Mouse (Mus musculus): ENCODE data around the gene Vsig10. TPM values are rescaled to one million over a fixed set of nuclear protein-coding genes. Genes with fewer than 3 reads are reported as not detected.

The Vsig10 gene
- polyA plus RNA-seq, 1 experiment from 2014 or later: 1.4 TPM

- Histone ChIP-seq H3K36me3 (ENCODE audit: control insufficient read depth, insufficient read depth, low read length) (no peaks in the 10 kb centered on the region), H3K4me3 (ENCODE audit: low read depth, low read length) (no peak overlapping the region), H3K27ac (ENCODE audit: low read depth, low read length) (no peak overlapping the region), H3K9me3 (ENCODE audit: control insufficient read depth, low read length) (no peaks in the 10 kb centered on the region), H3K9ac (ENCODE audit: low read length) (no peak overlapping the region), H3K4me1 (ENCODE audit: control insufficient read depth, insufficient read depth, low read length) (no peaks in the 10 kb centered on the region), H3K4me2 (ENCODE audit: low read depth) (0 out of 2 replicates have a peak overlapping the region, but pooled peaks have one; percentile 13), H3K27me3 (ENCODE audit: control insufficient read depth, insufficient read depth, low read length) (0 out of 2 replicates have a peak, but pooled peaks cover 6% of the 10 kb centered on the region)
- 22% methylated on average over 14 of the region's 14 CpGs for WGBS
- DNase-seq (ENCODE audit: low spot score) (peak; percentile 28), ATAC-seq (ENCODE audit: insufficient read depth, low FRiP score, low TSS enrichment) (no peak)
Observed at GRCm38 (mm10) chr5:117313420-117313819, 5.5 kb upstream of the Vsig10 start.

GRCm38 (mm10) chr5:117313909-117314308 lies 5.0 kb upstream of the Vsig10 start:
- Histone ChIP-seq H3K27me3 (ENCODE audit: control insufficient read depth, insufficient read depth, low read length) (0 out of 2 replicates have a peak, but pooled peaks cover 6% of the 10 kb centered on the region), H3K4me1 (ENCODE audit: control insufficient read depth, insufficient read depth, low read length) (no peaks in the 10 kb centered on the region), H3K27ac (ENCODE audit: low read depth, low read length) (no peak overlapping the region), H3K4me2 (ENCODE audit: low read depth) (0 out of 2 replicates have a peak overlapping the region, but pooled peaks have one; percentile 13), H3K36me3 (ENCODE audit: control insufficient read depth, insufficient read depth, low read length) (no peaks in the 10 kb centered on the region), H3K9me3 (ENCODE audit: control insufficient read depth, low read length) (no peaks in the 10 kb centered on the region), H3K9ac (ENCODE audit: low read length) (no peak overlapping the region), H3K4me3 (ENCODE audit: low read depth, low read length) (no peak overlapping the region)
- DNase-seq (ENCODE audit: low spot score): no peak
- WGBS: 52% methylated on average over 10 of the region's 10 CpGs
- no peak for ATAC-seq (ENCODE audit: insufficient read depth, low FRiP score, low TSS enrichment)

GRCm38 (mm10) chr5:117314587-117315428 lies 4.1 kb upstream of the Vsig10 start:
- H3K36me3 ChIP-seq (ENCODE audit: control insufficient read depth, insufficient read depth, low read length): no peaks in the 10 kb centered on the region
- peaks cover 3% of the 10 kb centered on the region; the same call in 1 of the 2 replicates for H3K4me1 ChIP-seq (ENCODE audit: control insufficient read depth, insufficient read depth, low read length)
- 21% methylated on average over 9 of the region's 9 CpGs for WGBS
- DNase-seq (ENCODE audit: low spot score) (no peak), ATAC-seq (ENCODE audit: insufficient read depth, low FRiP score, low TSS enrichment) (no peak)
- H3K4me3 ChIP-seq (ENCODE audit: low read depth, low read length): no peak overlapping the region
- no peak overlapping the region for H3K4me2 ChIP-seq (ENCODE audit: low read depth)
- H3K9me3 ChIP-seq (ENCODE audit: control insufficient read depth, low read length): no peaks in the 10 kb centered on the region
- peak overlapping the region; percentile 11; the same call in 1 of the 2 replicates for H3K9ac ChIP-seq (ENCODE audit: low read length)
- peaks cover 8% of the 10 kb centered on the region; the same call in 1 of the 2 replicates for H3K27me3 ChIP-seq (ENCODE audit: control insufficient read depth, insufficient read depth, low read length)
- no peak overlapping the region for H3K27ac ChIP-seq (ENCODE audit: low read depth, low read length)

GRCm38 (mm10) chr5:117323751-117324150 lies 4.9 kb downstream of the Vsig10 start:
- H3K27me3 ChIP-seq (ENCODE audit: control insufficient read depth, insufficient read depth, low read length): peaks cover 7% of the 10 kb centered on the region
- H3K4me2 ChIP-seq (ENCODE audit: low read depth): no peak overlapping the region
- no peak overlapping the region for H3K27ac ChIP-seq (ENCODE audit: low read depth, low read length)
- WGBS: 86% methylated on average over 9 of the region's 9 CpGs
- H3K36me3 ChIP-seq (ENCODE audit: control insufficient read depth, insufficient read depth, low read length): no peaks in the 10 kb centered on the region
- no peak overlapping the region for H3K4me3 ChIP-seq (ENCODE audit: low read depth, low read length)
- peaks cover 5% of the 10 kb centered on the region; the same call in 1 of the 2 replicates for H3K4me1 ChIP-seq (ENCODE audit: control insufficient read depth, insufficient read depth, low read length)
- no peak for ATAC-seq (ENCODE audit: insufficient read depth, low FRiP score, low TSS enrichment)
- no peaks in the 10 kb centered on the region for H3K9me3 ChIP-seq (ENCODE audit: control insufficient read depth, low read length)
- no peak for DNase-seq (ENCODE audit: low spot score)
- no peak overlapping the region for H3K9ac ChIP-seq (ENCODE audit: low read length)

- DNase-seq (ENCODE audit: low spot score) (no peak), ATAC-seq (ENCODE audit: insufficient read depth, low FRiP score, low TSS enrichment) (no peak)
- Histone ChIP-seq H3K9me3 (ENCODE audit: control insufficient read depth, low read length) (no peaks in the 10 kb centered on the region), H3K27me3 (ENCODE audit: control insufficient read depth, insufficient read depth, low read length) (no peaks in the 10 kb centered on the region), H3K27ac (ENCODE audit: low read depth, low read length) (no peak overlapping the region), H3K9ac (ENCODE audit: low read length) (no peak overlapping the region), H3K4me1 (ENCODE audit: control insufficient read depth, insufficient read depth, low read length) (no peaks in the 10 kb centered on the region), H3K4me3 (ENCODE audit: low read depth, low read length) (no peak overlapping the region), H3K36me3 (ENCODE audit: control insufficient read depth, insufficient read depth, low read length) (no peaks in the 10 kb centered on the region), H3K4me2 (ENCODE audit: low read depth) (no peak overlapping the region)
- 78% methylated on average over 6 of the region's 6 CpGs for WGBS
Observed at GRCm38 (mm10) chr5:117326408-117326807, 7.5 kb downstream of the Vsig10 start.

GRCm38 (mm10) chr5:117330457-117330856 lies 11.6 kb downstream of the Vsig10 start:
- Histone ChIP-seq H3K4me1 (ENCODE audit: control insufficient read depth, insufficient read depth, low read length) (no peaks in the 10 kb centered on the region), H3K4me2 (ENCODE audit: low read depth) (no peak overlapping the region), H3K27ac (ENCODE audit: low read depth, low read length) (no peak overlapping the region), H3K27me3 (ENCODE audit: control insufficient read depth, insufficient read depth, low read length) (no peaks in the 10 kb centered on the region), H3K36me3 (ENCODE audit: control insufficient read depth, insufficient read depth, low read length) (no peaks in the 10 kb centered on the region), H3K4me3 (ENCODE audit: low read depth, low read length) (no peak overlapping the region), H3K9ac (ENCODE audit: low read length) (no peak overlapping the region), H3K9me3 (ENCODE audit: control insufficient read depth, low read length) (no peaks in the 10 kb centered on the region)
- DNase-seq (ENCODE audit: low spot score) (no peak), ATAC-seq (ENCODE audit: insufficient read depth, low FRiP score, low TSS enrichment) (no peak)
- 86% methylated on average over 7 of the region's 7 CpGs for WGBS

GRCm38 (mm10) chr5:117337999-117338398 lies 19.1 kb downstream of the Vsig10 start:
- ATAC-seq (ENCODE audit: insufficient read depth, low FRiP score, low TSS enrichment) (no peak), DNase-seq (ENCODE audit: low spot score) (no peak)
- H3K9me3 ChIP-seq (ENCODE audit: control insufficient read depth, low read length): no peaks in the 10 kb centered on the region
- WGBS: 90% methylated on average over 10 of the region's 10 CpGs
- no peak overlapping the region for H3K4me2 ChIP-seq (ENCODE audit: low read depth)
- H3K27me3 ChIP-seq (ENCODE audit: control insufficient read depth, insufficient read depth, low read length): no peaks in the 10 kb centered on the region
- H3K27ac ChIP-seq (ENCODE audit: low read depth, low read length): no peak overlapping the region
- H3K4me3 ChIP-seq (ENCODE audit: low read depth, low read length): no peak overlapping the region
- no peaks in the 10 kb centered on the region for H3K4me1 ChIP-seq (ENCODE audit: control insufficient read depth, insufficient read depth, low read length)
- H3K9ac ChIP-seq (ENCODE audit: low read length): no peak overlapping the region
- H3K36me3 ChIP-seq (ENCODE audit: control insufficient read depth, insufficient read depth, low read length): no peaks in the 10 kb centered on the region

- DNase-seq (ENCODE audit: low spot score): no peak
- Histone ChIP-seq H3K4me1 (ENCODE audit: control insufficient read depth, insufficient read depth, low read length) (no peaks in the 10 kb centered on the region), H3K4me2 (ENCODE audit: low read depth) (no peak overlapping the region), H3K9ac (ENCODE audit: low read length) (no peak overlapping the region), H3K9me3 (ENCODE audit: control insufficient read depth, low read length) (no peaks in the 10 kb centered on the region), H3K27ac (ENCODE audit: low read depth, low read length) (no peak overlapping the region), H3K27me3 (ENCODE audit: control insufficient read depth, insufficient read depth, low read length) (no peaks in the 10 kb centered on the region), H3K4me3 (ENCODE audit: low read depth, low read length) (no peak overlapping the region), H3K36me3 (ENCODE audit: control insufficient read depth, insufficient read depth, low read length) (no peaks in the 10 kb centered on the region)
- WGBS: 85% methylated on average over 8 of the region's 8 CpGs
- no peak for ATAC-seq (ENCODE audit: insufficient read depth, low FRiP score, low TSS enrichment)
Observed at GRCm38 (mm10) chr5:117338503-117338902, 19.6 kb downstream of the Vsig10 start.

GRCm38 (mm10) chr5:117340081-117340480 lies 21.2 kb downstream of the Vsig10 start:
- Histone ChIP-seq H3K4me2 (ENCODE audit: low read depth) (no peak overlapping the region), H3K36me3 (ENCODE audit: control insufficient read depth, insufficient read depth, low read length) (no peaks in the 10 kb centered on the region), H3K4me3 (ENCODE audit: low read depth, low read length) (no peak overlapping the region), H3K27ac (ENCODE audit: low read depth, low read length) (no peak overlapping the region), H3K27me3 (ENCODE audit: control insufficient read depth, insufficient read depth, low read length) (no peaks in the 10 kb centered on the region), H3K9ac (ENCODE audit: low read length) (no peak overlapping the region), H3K9me3 (ENCODE audit: control insufficient read depth, low read length) (no peaks in the 10 kb centered on the region), H3K4me1 (ENCODE audit: control insufficient read depth, insufficient read depth, low read length) (no peaks in the 10 kb centered on the region)
- WGBS: 85% methylated on average over 6 of the region's 6 CpGs
- DNase-seq (ENCODE audit: low spot score): no peak
- no peak for ATAC-seq (ENCODE audit: insufficient read depth, low FRiP score, low TSS enrichment)
